Mouse (Mus musculus): ENCODE data around the gene Fa2h. TPM values are rescaled to one million over a fixed set of nuclear protein-coding genes. Genes with fewer than 3 reads are reported as not detected.

Gene Fa2h
- polyA plus RNA-seq, 1 experiment from 2014 or later: 2.6 TPM

DNA sequence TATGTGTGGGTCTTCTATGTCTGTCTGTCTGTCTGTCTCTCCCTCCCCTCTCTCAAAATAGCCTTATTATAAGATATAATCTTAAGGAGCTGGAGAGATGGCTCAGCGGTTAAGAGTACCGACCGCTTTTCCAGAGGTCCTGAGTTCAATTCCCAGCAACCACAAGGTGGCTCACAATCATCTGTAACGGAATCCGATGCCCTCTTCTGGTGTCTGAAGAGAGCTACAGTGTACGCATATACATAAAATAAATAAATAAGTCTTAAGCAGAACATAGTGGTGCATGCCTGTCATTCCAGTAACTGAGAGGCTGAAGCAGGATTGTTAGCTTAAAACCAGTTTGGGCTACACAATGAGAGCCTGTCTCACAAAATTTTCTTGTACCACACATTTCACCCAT, 43.0 kb downstream of the Fa2h start:
- no peak overlapping the region for H3K4me2 ChIP-seq (replicated peaks; ENCODE audit: low read depth)
- H3K9me3 ChIP-seq (ENCODE audit: control insufficient read depth): no peaks in the 10 kb centered on the region
- H3K27me3 ChIP-seq (replicated peaks; ENCODE audit: control insufficient read depth, insufficient read depth, low read length): no peaks in the 10 kb centered on the region
- no peak; the same call in 1 of the 2 replicates for TF ChIP-seq CTCF (IDR thresholded peaks at IDR 0.05; ENCODE audit: low read depth)
- H3K4me3 ChIP-seq (ENCODE audit: low read depth, low read length): no peak overlapping the region
- 85% methylated on average over 6 of the region's 6 CpGs for WGBS
- no peak for ATAC-seq
- no peak overlapping the region for H3K27ac ChIP-seq (ENCODE audit: low read depth, low read length)
- H3K9ac ChIP-seq (ENCODE audit: low read depth, low read length): no peak overlapping the region
- H3K36me3 ChIP-seq (ENCODE audit: control insufficient read depth, insufficient read depth): no peaks in the 10 kb centered on the region
- no peaks in the 10 kb centered on the region for H3K4me1 ChIP-seq (replicated peaks; ENCODE audit: control insufficient read depth, insufficient read depth, low read length)

GRCm38 (mm10) chr8:111343225-111343624, 50.4 kb downstream of the Fa2h start:
- H3K27me3 ChIP-seq (replicated peaks; ENCODE audit: control insufficient read depth, insufficient read depth, low read length): no peaks in the 10 kb centered on the region
- H3K36me3 ChIP-seq (ENCODE audit: control insufficient read depth, insufficient read depth): no peaks in the 10 kb centered on the region
- no peak overlapping the region for H3K9ac ChIP-seq (ENCODE audit: low read depth, low read length)
- TF ChIP-seq CTCF (IDR thresholded peaks at IDR 0.05; ENCODE audit: low read depth): peak; percentile 99
- 7% methylated on average over 5 of the region's 5 CpGs for WGBS
- no peaks in the 10 kb centered on the region for H3K4me1 ChIP-seq (replicated peaks; ENCODE audit: control insufficient read depth, insufficient read depth, low read length)
- ATAC-seq: peak; percentile 69
- H3K27ac ChIP-seq (ENCODE audit: low read depth, low read length): no peak overlapping the region
- no peaks in the 10 kb centered on the region for H3K9me3 ChIP-seq (ENCODE audit: control insufficient read depth)
- H3K4me2 ChIP-seq (replicated peaks; ENCODE audit: low read depth): no peak overlapping the region
- H3K4me3 ChIP-seq (ENCODE audit: low read depth, low read length): no peak overlapping the region

DNA sequence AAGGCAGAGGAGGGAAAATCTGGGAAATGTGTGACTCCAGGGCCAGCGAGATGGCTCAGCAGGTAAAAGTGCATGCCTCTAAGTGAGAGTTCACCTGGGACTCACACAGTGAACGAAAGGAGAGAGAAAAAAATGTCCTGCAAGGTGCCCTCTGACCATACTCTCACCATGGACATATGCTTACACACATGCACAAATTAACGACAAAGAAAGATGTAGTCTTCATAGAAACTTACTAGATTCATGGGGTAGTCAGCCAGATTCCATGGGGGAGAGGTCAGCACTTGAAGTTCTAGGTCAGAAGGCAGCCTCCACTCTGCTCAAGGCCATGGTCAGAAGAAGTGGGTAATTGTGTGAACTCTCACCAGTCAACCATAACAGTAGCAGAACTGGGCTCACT, 53.4 kb downstream of the Fa2h start:
- Histone ChIP-seq H3K4me2 (replicated peaks; ENCODE audit: low read depth) (no peak overlapping the region), H3K27ac (ENCODE audit: low read depth, low read length) (no peak overlapping the region), H3K4me3 (ENCODE audit: low read depth, low read length) (no peak overlapping the region), H3K9me3 (ENCODE audit: control insufficient read depth) (no peaks in the 10 kb centered on the region), H3K9ac (ENCODE audit: low read depth, low read length) (no peak overlapping the region), H3K4me1 (replicated peaks; ENCODE audit: control insufficient read depth, insufficient read depth, low read length) (no peaks in the 10 kb centered on the region), H3K36me3 (ENCODE audit: control insufficient read depth, insufficient read depth) (no peaks in the 10 kb centered on the region), H3K27me3 (replicated peaks; ENCODE audit: control insufficient read depth, insufficient read depth, low read length) (no peaks in the 10 kb centered on the region)
- ATAC-seq: no peak
- 66% methylated on average over 3 of the region's 3 CpGs for WGBS
- no peak for TF ChIP-seq CTCF (IDR thresholded peaks at IDR 0.05; ENCODE audit: low read depth)

DNA sequence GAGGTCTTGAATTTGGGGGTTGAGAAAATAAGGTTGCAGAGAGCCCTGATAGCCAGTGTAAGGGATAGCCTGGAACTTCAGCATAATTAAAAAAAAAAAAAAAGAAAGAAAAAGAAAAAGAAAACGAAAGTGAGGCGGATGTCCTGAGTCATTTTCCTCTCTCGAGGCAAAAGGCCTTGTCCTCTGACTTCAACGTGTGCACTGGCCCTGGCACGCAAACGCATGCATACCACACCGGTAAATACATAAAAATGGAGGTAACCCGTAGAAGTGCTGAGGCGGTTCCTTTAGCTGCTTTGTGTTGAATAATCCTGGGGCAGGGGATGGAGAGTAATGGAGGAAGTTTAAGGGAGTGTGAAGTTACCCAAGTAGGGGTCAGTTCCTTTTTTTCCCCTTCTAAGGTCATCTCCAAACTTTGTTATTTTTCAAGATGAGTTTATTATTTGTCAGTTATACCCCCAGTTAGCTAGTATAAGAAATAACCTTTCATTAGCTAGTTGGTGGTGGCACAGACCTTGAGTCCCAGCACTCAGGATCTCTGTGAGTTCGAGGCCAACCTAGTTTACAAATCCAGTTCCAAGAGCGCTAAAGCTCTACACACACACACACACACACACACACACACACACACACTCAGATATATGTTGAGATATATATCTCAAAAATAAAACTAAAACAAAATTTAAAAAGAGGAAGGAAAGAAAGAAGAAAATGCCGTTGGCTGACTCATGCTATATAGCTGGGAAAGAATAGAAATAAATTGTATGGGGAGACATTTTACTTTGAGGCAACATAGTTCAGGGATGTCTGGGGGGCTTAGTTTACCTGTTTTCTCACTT, 55.0 kb downstream of the Fa2h start:
- Histone ChIP-seq H3K27me3 (replicated peaks; ENCODE audit: control insufficient read depth, insufficient read depth, low read length) (no peaks in the 10 kb centered on the region), H3K36me3 (ENCODE audit: control insufficient read depth, insufficient read depth) (no peaks in the 10 kb centered on the region), H3K9me3 (ENCODE audit: control insufficient read depth) (no peaks in the 10 kb centered on the region), H3K4me3 (ENCODE audit: low read depth, low read length) (peak overlapping the region; percentile 52), H3K9ac (ENCODE audit: low read depth, low read length) (no peak overlapping the region), H3K4me1 (replicated peaks; ENCODE audit: control insufficient read depth, insufficient read depth, low read length) (no peaks in the 10 kb centered on the region), H3K4me2 (replicated peaks; ENCODE audit: low read depth) (peak overlapping the region; percentile 87), H3K27ac (ENCODE audit: low read depth, low read length) (no peak overlapping the region)
- no peak for TF ChIP-seq CTCF (IDR thresholded peaks at IDR 0.05; ENCODE audit: low read depth)
- no peak; the same call in 1 of the 2 replicates for ATAC-seq
- WGBS: 37% methylated on average over 12 of the region's 12 CpGs

- no peaks in the 10 kb centered on the region for H3K36me3 ChIP-seq (ENCODE audit: control insufficient read depth, insufficient read depth)
- ATAC-seq: peak; percentile 57
- TF ChIP-seq CTCF (IDR thresholded peaks at IDR 0.05; ENCODE audit: low read depth): no peak
- under 1% methylated on average over 29 of the region's 29 CpGs for WGBS
- peak within 1 kb of the TSS; percentile 87 for H3K4me2 ChIP-seq (replicated peaks; ENCODE audit: low read depth)
- no peak within 1 kb of the TSS; the same call in 1 of the 2 replicates for H3K27ac ChIP-seq (ENCODE audit: low read depth, low read length)
- H3K27me3 ChIP-seq (replicated peaks; ENCODE audit: control insufficient read depth, insufficient read depth, low read length): no peaks in the 10 kb centered on the region
- H3K4me3 ChIP-seq (ENCODE audit: low read depth, low read length): peak within 1 kb of the TSS; percentile 52
- H3K9me3 ChIP-seq (ENCODE audit: control insufficient read depth): no peaks in the 10 kb centered on the region
- peak within 1 kb of the TSS; percentile 37 for H3K9ac ChIP-seq (ENCODE audit: low read depth, low read length)
- no peaks in the 10 kb centered on the region for H3K4me1 ChIP-seq (replicated peaks; ENCODE audit: control insufficient read depth, insufficient read depth, low read length)
Measured at GRCm38 (mm10) chr8:111337890-111338347, 55.7 kb downstream of the Fa2h start, which contains the start of gene Mlkl. Gene Mlkl, minus strand, starts transcription at chr8:111338177.

GRCm38 (mm10) chr8:111337311-111337889, 56.2 kb downstream of the Fa2h start:
- Histone ChIP-seq H3K36me3 (ENCODE audit: control insufficient read depth, insufficient read depth) (no peaks in the 10 kb centered on the region), H3K27ac (ENCODE audit: low read depth, low read length) (no peak overlapping the region; the same call in 1 of the 2 replicates), H3K9me3 (ENCODE audit: control insufficient read depth) (no peaks in the 10 kb centered on the region), H3K4me1 (replicated peaks; ENCODE audit: control insufficient read depth, insufficient read depth, low read length) (no peaks in the 10 kb centered on the region), H3K27me3 (replicated peaks; ENCODE audit: control insufficient read depth, insufficient read depth, low read length) (no peaks in the 10 kb centered on the region), H3K4me3 (ENCODE audit: low read depth, low read length) (peak overlapping the region; percentile 52), H3K9ac (ENCODE audit: low read depth, low read length) (peak overlapping the region; percentile 37), H3K4me2 (replicated peaks; ENCODE audit: low read depth) (peak overlapping the region; percentile 87)
- no peak for TF ChIP-seq CTCF (IDR thresholded peaks at IDR 0.05; ENCODE audit: low read depth)
- WGBS: 26% methylated on average over 17 of the region's 17 CpGs
- ATAC-seq: peak; percentile 70

Data from intestine, postnatal 0 days (tissue).